Mouse (Mus musculus) layer of hippocampus, adult 9-10 months (tissue): ENCODE data around the gene Btf3l4.

Experiments used
- DNase-seq: peaks from one replicate; pipeline ENCODE4 v3.0.0; 2022; ENCODE audit warnings: low spot score

The Btf3l4 gene

GRCm38 (mm10) chr4:108825677-108826076, 7.7 kb downstream of the Btf3l4 start:
- DNase-seq = no peak

GRCm38 (mm10) chr4:108811550-108811949, 21.9 kb downstream of the Btf3l4 start:
- DNase-seq = no peak

- DNase-seq = no peak
These were observed 22.3 kb downstream of the Btf3l4 start for GRCm38 (mm10) chr4:108811142-108811541.

- DNase-seq = no peak
These were observed 29.9 kb downstream of the Btf3l4 start for GRCm38 (mm10) chr4:108803535-108803934.

- peak; percentile 73 for DNase-seq
These were observed 35.2 kb downstream of the Btf3l4 start for GRCm38 (mm10) chr4:108798083-108798830.

- no peak for DNase-seq
These were observed 36.7 kb downstream of the Btf3l4 start for GRCm38 (mm10) chr4:108796701-108797100.

GRCm38 (mm10) chr4:108793941-108794340, 39.5 kb downstream of the Btf3l4 start:
- no peak for DNase-seq

GRCm38 (mm10) chr4:108790507-108790906, 42.9 kb downstream of the Btf3l4 start:
- DNase-seq = no peak

- no peak for DNase-seq
These were observed 44.0 kb downstream of the Btf3l4 start for GRCm38 (mm10) chr4:108789258-108789936.

- no peak for DNase-seq
These were observed 50.9 kb downstream of the Btf3l4 start for GRCm38 (mm10) chr4:108782421-108783085.

GRCm38 (mm10) chr4:108781596-108781995, 51.8 kb downstream of the Btf3l4 start:
- no peak for DNase-seq

GRCm38 (mm10) chr4:108780864-108781205, 52.6 kb downstream of the Btf3l4 start:
- DNase-seq = no peak

- DNase-seq = no peak
These were observed 53.2 kb downstream of the Btf3l4 start, which contains the start of gene Zfyve9 for GRCm38 (mm10) chr4:108780057-108780863. Gene Zfyve9 (minus strand): TSS chr4:108780798.

GRCm38 (mm10) chr4:108779763-108780056, 53.7 kb downstream of the Btf3l4 start:
- DNase-seq = no peak

GRCm38 (mm10) chr4:108768527-108768926, 64.9 kb downstream of the Btf3l4 start:
- DNase-seq = no peak
